Mouse (Mus musculus) testis, adult 2 months (tissue): ENCODE data around the gene Gm7029.

Experiments used
- CTCF ChIP-seq: fragments of 200-500 bp; IDR thresholded peaks from 2 replicates; pipeline ENCODE4 v1.5.1; 2012; ENCODE audit warnings: low read depth, mild to moderate bottlenecking, inconsistent platforms, low read length, moderate library complexity; ENCODE audit not compliant: control insufficient read depth, insufficient read depth, insufficient replicate concordance
- POLR2A ChIP-seq: fragments of 200-500 bp; IDR thresholded peaks from 2 replicates; pipeline ENCODE4 v1.6.1; 2012; ENCODE audit warnings: low read depth, mild to moderate bottlenecking, inconsistent platforms, low read length, moderate library complexity; ENCODE audit not compliant: control insufficient read depth

- TF ChIP-seq CTCF, result no peak
- TF ChIP-seq POLR2A, result no peak
Observed at GRCm38 (mm10) chr17:33911813-33912414, 38.3 kb downstream of the Gm7029 start.
